Mouse (Mus musculus) forebrain, embryonic 13.5 days (tissue): Measurements from ENCODE around the gene Col26a1. TPM values are rescaled to one million over a fixed set of nuclear protein-coding genes. Genes with fewer than 3 reads are reported as not detected.
A peak's percentile ranks its signal among the peaks of the same experiment; 100 is the strongest.

Experiments
- ATAC-seq: fragments of 200-750 bp; cut with Nextera tagmentation; 2 replicates; pipeline ENCODE4 v1.8.0; 2017
- H3K27ac ChIP-seq: fragments of 300-500 bp; sonication (generic); 2 replicates; pipeline ENCODE4 v1.5.1; 2015; ENCODE audit warnings: inconsistent platforms, mild to moderate bottlenecking, moderate library complexity
- H3K27me3 ChIP-seq: fragments of 300-500 bp; sonication (generic); 2 replicates; pipeline ENCODE4 v1.6.1; 2015; ENCODE audit warnings: mild to moderate bottlenecking, inconsistent platforms
- H3K36me3 ChIP-seq: fragments of 300-500 bp; sonication (generic); 2 replicates; pipeline ENCODE4 v1.6.1; 2015; ENCODE audit warnings: mild to moderate bottlenecking, inconsistent platforms; ENCODE audit not compliant: poor library complexity, severe bottlenecking
- H3K4me1 ChIP-seq: fragments of 300-500 bp; sonication (generic); 2 replicates; pipeline ENCODE4 v1.6.1; 2015; ENCODE audit warnings: inconsistent platforms
- H3K4me2 ChIP-seq: fragments of 300-500 bp; sonication (generic); 2 replicates; pipeline ENCODE4 v1.6.1; 2015; ENCODE audit warnings: inconsistent platforms, mild to moderate bottlenecking, moderate library complexity
- H3K4me3 ChIP-seq: fragments of 300-500 bp; sonication (generic); 2 replicates; pipeline ENCODE4 v1.5.1; 2015; ENCODE audit warnings: mild to moderate bottlenecking, inconsistent platforms
- H3K9ac ChIP-seq: fragments of 300-500 bp; sonication (generic); 2 replicates; pipeline ENCODE4 v1.6.1; 2015; ENCODE audit warnings: mild to moderate bottlenecking, inconsistent platforms
- H3K9me3 ChIP-seq: fragments of 300-500 bp; sonication (generic); replicated peaks from 2 replicates; pipeline ENCODE4 v1.6.1; 2016; ENCODE audit warnings: inconsistent platforms
- WGBS: fragments of 180-500 bp; shearing (Covaris S2); methylation state at CpG from one replicate; pipeline ENCODE4 v1.1.7; 2015; 5-methylcytosine and 5-hydroxymethylcytosine counted together
- polyA plus RNA-seq: library from polyadenylated mRNA; unstranded; fragments of >200 nt; fragmentation: Nextera tagmentation; extraction: Ambion mirVana; gene quantifications from 2 replicates; pipeline ENCODE4 v1.2.1, GENCODE M21; 2015

Gene Col26a1
- polyA plus RNA-seq, 1 experiment from 2014 or later = 10.9 TPM

DNA sequence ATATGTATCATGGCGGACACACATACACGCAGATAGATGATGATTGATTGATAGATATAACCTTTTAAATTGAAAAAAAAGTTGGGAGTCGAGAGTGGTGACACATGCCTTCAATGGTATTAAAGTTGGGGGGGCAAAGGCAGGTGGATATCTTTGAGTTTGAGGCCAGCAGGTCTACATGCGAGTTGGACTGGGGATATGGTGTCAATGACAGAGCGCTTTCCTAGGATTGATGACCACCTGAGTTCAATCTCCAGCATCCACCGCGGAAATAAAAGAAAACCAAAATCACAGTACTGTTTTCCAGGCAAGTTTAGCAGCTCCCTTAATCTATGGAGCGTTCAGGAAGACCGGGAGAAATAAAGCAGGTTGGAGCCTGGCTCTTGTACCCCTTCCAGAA, 24.6 kb upstream of the Col26a1 start:
- peak; percentile 48 for ATAC-seq
- peaks cover 19% of the 10 kb centered on the region for H3K36me3 ChIP-seq
- peak overlapping the region; percentile 63 for H3K4me2 ChIP-seq
- peaks cover 14% of the 10 kb centered on the region for H3K4me1 ChIP-seq
- H3K9me3 ChIP-seq = no peaks in the 10 kb centered on the region
- no peak overlapping the region for H3K27ac ChIP-seq
- peak overlapping the region; percentile 49; the same call in 1 of the 2 replicates for H3K9ac ChIP-seq
- 43% methylated on average over 9 of the region's 9 CpGs for WGBS
- peak overlapping the region; percentile 56 for H3K4me3 ChIP-seq
- no peaks in the 10 kb centered on the region for H3K27me3 ChIP-seq

DNA sequence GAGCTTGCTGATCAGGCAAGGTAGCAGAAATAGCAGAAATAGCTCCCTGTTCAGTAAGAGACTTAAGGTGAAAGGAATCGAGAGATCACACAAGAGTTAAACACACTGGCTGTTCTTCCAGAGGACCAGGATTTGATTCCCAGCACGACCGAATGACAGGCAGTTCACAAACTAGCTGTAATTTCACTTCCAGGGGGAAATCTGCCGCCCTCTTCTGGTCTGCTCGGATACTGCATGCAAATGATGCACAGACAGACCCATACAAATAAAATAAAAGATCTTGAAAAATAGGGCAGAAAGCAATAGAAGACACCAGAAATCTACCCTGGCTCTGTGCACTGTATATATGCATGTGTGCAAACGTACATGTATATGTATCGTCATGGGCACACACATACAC, 22.6 kb upstream of the Col26a1 start:
- Histone ChIP-seq H3K36me3 (no peaks in the 10 kb centered on the region), H3K27me3 (no peaks in the 10 kb centered on the region), H3K9me3 (no peaks in the 10 kb centered on the region), H3K4me1 (peaks cover 14% of the 10 kb centered on the region), H3K9ac (no peak overlapping the region), H3K4me2 (no peak overlapping the region), H3K4me3 (no peak overlapping the region), H3K27ac (no peak overlapping the region)
- ATAC-seq = no peak
- WGBS = 50% methylated on average over 7 of the region's 7 CpGs

DNA sequence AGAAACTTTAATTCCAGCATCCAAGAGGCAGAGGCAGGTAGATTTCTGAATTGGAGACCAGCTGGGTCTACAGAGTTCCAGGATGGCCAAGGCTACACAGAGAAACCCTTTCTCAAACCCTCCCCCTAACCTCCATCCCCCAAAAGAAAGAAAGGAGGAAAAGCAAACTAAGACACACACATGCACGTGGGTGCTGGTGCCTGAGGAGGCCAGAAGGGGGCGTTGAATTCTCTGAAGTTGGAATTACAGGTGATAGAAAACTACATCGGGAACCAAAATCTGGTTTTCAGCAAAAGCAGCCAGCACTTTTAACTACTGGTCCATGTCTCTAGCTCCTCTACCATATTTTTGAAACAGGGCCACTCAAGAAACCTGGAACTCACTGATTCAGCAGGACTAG, 21.6 kb upstream of the Col26a1 start:
- no peak for ATAC-seq
- Histone ChIP-seq H3K4me2 (no peak overlapping the region), H3K4me1 (peaks cover 14% of the 10 kb centered on the region), H3K36me3 (no peaks in the 10 kb centered on the region), H3K27me3 (no peaks in the 10 kb centered on the region), H3K9ac (no peak overlapping the region), H3K9me3 (no peaks in the 10 kb centered on the region), H3K27ac (no peak overlapping the region), H3K4me3 (no peak overlapping the region)
- WGBS = 61% methylated on average over 3 of the region's 3 CpGs

DNA sequence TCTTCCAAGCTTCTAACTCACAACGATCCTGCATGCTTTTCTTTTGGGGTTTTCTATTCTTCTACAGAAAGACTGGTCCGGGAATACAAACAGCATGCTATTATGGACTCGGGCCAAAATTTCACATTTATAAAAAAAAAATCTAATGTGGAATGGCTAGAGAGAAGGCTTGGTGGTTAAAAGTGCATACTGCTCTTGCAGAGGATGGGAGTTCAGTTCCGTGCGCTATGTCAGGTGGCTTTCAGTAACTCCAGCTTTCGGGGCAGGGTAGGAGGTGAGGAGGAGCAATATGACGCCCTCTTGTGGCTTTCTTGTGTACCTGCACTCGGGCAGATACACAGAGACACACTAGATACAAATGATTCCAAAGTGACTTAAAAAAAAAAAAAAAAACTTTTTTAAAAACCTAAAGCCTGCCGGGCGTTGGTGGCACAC, 12.5 kb upstream of the Col26a1 start:
- Histone ChIP-seq H3K27ac (no peak overlapping the region), H3K4me3 (no peak overlapping the region), H3K36me3 (no peaks in the 10 kb centered on the region), H3K9ac (no peak overlapping the region), H3K4me2 (no peak overlapping the region), H3K9me3 (no peaks in the 10 kb centered on the region), H3K27me3 (no peaks in the 10 kb centered on the region), H3K4me1 (no peaks in the 10 kb centered on the region; the same call in 1 of the 2 replicates)
- 62% methylated on average over 10 of the region's 10 CpGs for WGBS
- no peak for ATAC-seq

DNA sequence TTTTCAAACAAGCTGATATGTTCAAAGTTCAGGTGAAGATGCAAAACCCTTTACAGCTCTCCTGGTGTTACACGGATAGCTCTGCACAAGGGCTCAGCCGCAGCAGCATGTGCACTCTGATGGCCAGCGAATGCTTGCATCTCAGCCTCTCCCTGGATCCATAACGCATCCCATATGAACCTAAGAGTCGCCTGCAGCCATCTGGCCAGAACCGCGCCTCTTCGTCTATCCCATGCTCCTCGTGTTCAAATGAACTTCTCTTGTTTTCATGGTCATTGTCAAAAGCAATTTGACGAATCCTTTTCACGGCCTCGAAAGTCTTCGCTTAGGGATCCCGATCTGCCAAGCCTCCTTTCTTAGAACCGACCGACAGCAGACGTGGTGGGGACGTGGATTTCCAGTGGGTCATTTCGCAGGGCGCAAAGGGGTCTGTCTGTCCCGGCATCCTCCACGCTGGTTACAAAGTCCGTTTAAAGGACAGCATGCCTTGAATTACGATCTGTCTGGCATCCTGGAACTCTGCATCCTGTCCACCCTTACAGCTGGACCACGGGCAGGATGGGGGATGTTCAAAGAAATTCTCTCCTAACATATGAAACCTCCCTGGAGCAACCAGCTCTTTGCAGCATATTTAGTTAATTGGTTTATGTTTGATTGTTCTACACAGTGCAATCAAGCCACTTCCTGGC, 12.0 kb upstream of the Col26a1 start:
- Histone ChIP-seq H3K36me3 (no peaks in the 10 kb centered on the region), H3K4me1 (no peaks in the 10 kb centered on the region), H3K27ac (no peak overlapping the region), H3K4me3 (no peak overlapping the region), H3K9me3 (no peaks in the 10 kb centered on the region), H3K4me2 (no peak overlapping the region), H3K27me3 (no peaks in the 10 kb centered on the region), H3K9ac (no peak overlapping the region)
- WGBS = 79% methylated on average over 25 of the region's 25 CpGs
- ATAC-seq = no peak

DNA sequence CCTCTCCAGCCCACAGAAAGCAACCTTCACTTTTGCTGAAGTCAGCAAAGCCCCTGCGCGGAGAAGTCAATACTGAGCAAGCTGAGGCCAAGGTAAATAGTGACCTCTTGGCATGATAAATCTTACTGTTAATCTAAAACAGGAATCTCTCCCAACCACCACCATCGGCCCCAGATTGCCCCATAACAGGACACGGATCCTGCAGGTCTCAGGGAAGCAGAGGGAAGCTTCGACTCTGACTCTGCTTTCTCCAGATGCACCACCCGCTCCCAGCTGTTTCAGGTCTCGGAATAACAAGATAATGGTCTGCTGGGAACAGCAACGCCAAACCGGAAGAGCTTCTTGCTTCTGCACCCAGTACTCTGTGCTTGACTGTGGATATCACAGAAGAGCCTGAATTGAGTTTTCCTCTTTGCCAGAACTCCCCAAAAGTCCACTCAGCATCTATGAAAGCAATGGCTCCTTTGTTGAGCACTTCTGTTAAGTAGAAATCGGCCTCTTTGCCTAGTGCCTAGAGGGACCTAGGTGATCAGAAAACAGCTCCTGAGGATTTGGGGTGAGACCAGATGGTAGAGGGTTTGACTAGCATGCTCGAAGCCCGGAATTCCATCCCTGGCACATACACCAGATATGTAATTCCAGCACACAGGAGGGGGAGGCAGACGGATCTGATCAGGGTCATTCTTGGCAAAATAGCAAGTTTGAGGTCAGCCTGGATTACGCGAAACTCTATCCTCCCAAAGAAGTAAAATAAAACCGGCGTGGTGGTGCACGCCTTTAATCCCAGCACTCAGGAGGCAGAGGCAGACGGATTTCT, 5.7 kb upstream of the Col26a1 start:
- no peaks in the 10 kb centered on the region for H3K36me3 ChIP-seq
- H3K4me1 ChIP-seq = no peaks in the 10 kb centered on the region
- H3K27ac ChIP-seq = no peak overlapping the region
- ATAC-seq = no peak
- WGBS = 74% methylated on average over 19 of the region's 19 CpGs
- peaks cover 15% of the 10 kb centered on the region for H3K27me3 ChIP-seq
- no peak overlapping the region for H3K9ac ChIP-seq
- H3K9me3 ChIP-seq = no peaks in the 10 kb centered on the region
- H3K4me3 ChIP-seq = no peak overlapping the region
- H3K4me2 ChIP-seq = no peak overlapping the region

DNA sequence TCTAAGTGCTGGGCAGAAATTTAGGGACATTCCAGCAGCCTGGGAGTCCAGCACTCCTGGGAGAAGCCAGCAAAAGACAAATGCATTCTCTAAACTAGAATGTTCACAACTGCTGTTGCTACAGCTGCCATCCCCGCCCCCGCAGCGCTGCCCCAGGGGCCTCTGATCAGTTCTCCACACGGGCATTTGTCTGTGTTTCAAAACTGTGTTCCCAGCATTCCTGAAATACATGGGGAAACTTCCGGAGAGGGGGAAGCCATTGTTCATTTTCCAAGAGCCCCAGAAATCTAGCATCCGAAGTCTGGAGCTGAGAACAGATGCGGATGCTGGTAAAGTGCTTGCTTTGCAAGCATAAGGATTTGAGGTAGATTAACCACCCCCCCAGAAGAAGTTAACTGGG, 3.9 kb upstream of the Col26a1 start:
- no peak overlapping the region; the same call in 1 of the 2 replicates for H3K9ac ChIP-seq
- H3K27ac ChIP-seq = no peak overlapping the region
- no peak for ATAC-seq
- no peaks in the 10 kb centered on the region for H3K36me3 ChIP-seq
- 36% methylated on average over 7 of the region's 7 CpGs for WGBS
- H3K4me3 ChIP-seq = no peak overlapping the region
- H3K27me3 ChIP-seq = peaks cover 33% of the 10 kb centered on the region
- H3K9me3 ChIP-seq = no peaks in the 10 kb centered on the region
- peaks cover 10% of the 10 kb centered on the region; the same call in 1 of the 2 replicates for H3K4me1 ChIP-seq
- no peak overlapping the region for H3K4me2 ChIP-seq

DNA sequence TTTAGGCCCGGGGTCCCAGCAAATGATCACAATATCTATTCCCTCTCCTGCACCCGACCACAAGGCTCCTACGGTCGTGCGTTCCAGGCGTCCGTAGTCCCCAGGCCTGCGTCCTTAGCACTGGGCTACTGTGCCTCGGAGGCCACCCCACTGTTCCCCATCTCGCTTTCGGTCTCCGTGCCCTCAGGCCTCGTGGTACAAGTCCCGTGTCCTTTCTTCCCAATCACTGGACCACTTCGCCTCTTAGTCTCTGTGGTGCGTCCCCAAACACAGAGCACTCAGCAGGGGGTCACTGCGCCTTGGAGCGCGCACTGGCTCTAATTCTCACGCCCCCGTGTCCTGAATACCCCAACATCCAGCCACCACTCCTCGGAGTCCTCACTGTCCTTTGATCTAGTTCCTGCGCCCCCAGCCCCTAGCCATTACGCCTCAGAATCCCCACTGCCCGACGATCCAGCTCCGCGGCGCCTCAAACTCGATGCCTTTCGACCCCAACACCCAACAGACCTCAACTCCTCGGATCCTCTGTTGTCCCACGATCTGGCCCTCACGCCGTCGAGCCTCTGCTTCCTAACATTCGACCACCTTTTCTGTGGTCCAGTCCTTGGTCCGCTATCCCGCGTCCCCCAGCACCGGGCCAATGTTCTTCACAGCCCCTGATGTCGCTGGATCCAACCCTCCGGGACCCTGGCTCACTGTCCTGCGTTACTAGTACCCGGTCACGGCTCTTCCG, 788 bp downstream of the Col26a1 start:
- Histone ChIP-seq H3K27me3 (peaks cover 39% of the 10 kb centered on the region), H3K4me1 (peaks cover 14% of the 10 kb centered on the region), H3K36me3 (no peaks in the 10 kb centered on the region), H3K27ac (no peak overlapping the region), H3K9ac (peak overlapping the region; percentile 73), H3K4me2 (peak overlapping the region; percentile 88), H3K4me3 (peak overlapping the region; percentile 49), H3K9me3 (no peaks in the 10 kb centered on the region)
- 2% methylated on average over 47 of the region's 47 CpGs for WGBS
- ATAC-seq = no peak

DNA sequence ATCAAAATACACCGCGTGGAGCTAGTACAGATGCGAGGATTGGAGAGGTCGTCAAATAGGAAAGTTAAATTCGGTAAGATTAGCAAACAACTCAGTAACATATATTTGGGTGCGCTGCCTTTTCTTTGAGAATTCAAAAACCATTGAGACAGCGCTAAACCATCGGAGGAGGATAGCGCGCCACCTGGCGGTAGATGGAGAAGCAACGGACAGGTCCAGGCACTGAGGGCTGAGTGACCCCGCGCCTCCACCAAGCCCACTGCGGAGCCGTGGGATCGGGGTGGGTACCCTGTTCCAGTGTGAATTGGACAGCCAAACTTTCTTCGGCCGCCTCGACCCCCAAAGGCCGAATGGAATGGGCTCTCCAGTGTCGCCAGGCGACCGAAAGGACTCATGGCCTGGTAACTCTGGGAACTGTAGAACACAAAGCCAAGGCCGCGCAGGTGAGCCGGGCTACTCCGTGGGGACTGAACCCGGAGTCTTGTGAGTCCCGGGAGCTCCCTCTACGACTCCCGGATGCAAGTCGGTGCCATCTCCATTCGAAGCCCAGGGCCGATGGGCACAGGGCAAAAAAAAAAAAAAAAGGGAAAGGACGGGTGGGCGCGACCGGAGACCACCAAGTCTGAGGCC, 1.5 kb downstream of the Col26a1 start:
- peak; percentile 74; the same call in 1 of the 2 replicates for ATAC-seq
- peak overlapping the region; percentile 88 for H3K4me2 ChIP-seq
- H3K27ac ChIP-seq = no peak overlapping the region
- peak overlapping the region; percentile 49 for H3K4me3 ChIP-seq
- no peaks in the 10 kb centered on the region for H3K9me3 ChIP-seq
- H3K9ac ChIP-seq = peak overlapping the region; percentile 73
- peaks cover 39% of the 10 kb centered on the region for H3K27me3 ChIP-seq
- H3K4me1 ChIP-seq = peaks cover 14% of the 10 kb centered on the region
- H3K36me3 ChIP-seq = no peaks in the 10 kb centered on the region
- 7% methylated on average over 39 of the region's 39 CpGs for WGBS

DNA sequence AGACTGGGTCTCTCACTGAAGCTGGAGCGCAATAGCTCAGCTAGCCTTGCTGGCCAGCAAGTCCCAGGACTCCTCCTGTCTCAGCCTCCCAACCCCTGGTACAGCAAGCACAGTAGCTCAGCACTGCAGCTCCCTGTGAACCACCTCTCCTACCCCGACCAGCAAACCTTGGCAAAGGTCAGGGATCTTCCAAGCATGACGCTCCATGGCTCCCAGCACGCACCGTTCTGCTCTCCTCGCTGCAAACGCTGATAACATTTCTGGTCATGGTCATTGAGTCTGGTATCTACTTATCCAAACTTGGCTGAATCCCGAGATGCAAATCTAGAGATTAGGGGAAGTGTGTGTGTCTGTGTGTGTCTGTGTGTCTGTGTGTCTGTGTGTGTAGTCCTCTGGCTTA, 2.9 kb downstream of the Col26a1 start:
- Histone ChIP-seq H3K27me3 (peaks cover 35% of the 10 kb centered on the region), H3K27ac (no peak overlapping the region), H3K9me3 (no peaks in the 10 kb centered on the region), H3K4me3 (no peak overlapping the region), H3K36me3 (no peaks in the 10 kb centered on the region), H3K4me2 (no peak overlapping the region), H3K9ac (no peak overlapping the region), H3K4me1 (peaks cover 14% of the 10 kb centered on the region)
- ATAC-seq = no peak
- WGBS = 87% methylated on average over 8 of the region's 8 CpGs

DNA sequence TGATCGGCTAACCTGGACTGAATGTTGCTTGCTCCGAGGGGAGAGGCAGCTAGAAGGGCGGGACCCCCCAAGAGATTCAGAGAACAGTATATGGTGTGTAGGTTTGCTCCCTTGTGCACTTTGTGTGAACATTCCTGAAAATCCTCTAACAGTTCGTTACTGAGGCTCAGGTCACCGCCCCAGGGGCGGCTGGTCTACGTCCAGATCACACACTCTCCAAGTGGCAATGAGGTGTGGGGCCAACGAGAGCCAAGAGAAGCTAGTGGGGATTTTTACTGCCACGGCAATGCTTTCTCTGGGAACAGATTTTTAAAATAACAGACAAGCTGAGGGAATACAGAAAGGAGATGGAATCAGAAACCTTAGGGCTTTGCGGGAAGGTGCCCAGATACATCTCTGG, 8.7 kb downstream of the Col26a1 start:
- no peaks in the 10 kb centered on the region for H3K27me3 ChIP-seq
- no peaks in the 10 kb centered on the region for H3K36me3 ChIP-seq
- no peak overlapping the region for H3K4me3 ChIP-seq
- H3K27ac ChIP-seq = no peak overlapping the region
- H3K9me3 ChIP-seq = no peaks in the 10 kb centered on the region
- no peaks in the 10 kb centered on the region for H3K4me1 ChIP-seq
- H3K9ac ChIP-seq = no peak overlapping the region
- ATAC-seq = no peak
- 79% methylated on average over 10 of the region's 10 CpGs for WGBS
- H3K4me2 ChIP-seq = no peak overlapping the region

DNA sequence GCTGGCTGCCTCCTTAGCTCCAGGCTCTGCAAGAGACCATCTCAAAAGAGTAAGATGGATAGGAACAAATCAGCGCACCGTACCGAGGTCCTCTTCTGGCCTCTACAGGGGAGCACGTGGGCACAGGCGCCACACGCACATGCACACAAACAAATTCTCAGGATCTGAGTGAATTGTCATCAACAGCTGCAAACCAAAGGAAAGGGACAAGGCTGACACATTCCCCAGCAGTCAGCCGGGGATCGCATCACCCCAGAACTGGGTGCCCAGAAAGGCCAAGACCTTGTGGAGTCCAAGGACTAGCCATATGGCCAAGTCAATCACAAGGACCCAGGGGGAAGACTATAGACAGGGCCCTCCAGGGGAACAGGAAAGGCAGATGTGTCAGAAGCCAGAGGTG, 10.6 kb downstream of the Col26a1 start:
- Histone ChIP-seq H3K4me2 (no peak overlapping the region), H3K4me1 (no peaks in the 10 kb centered on the region), H3K36me3 (no peaks in the 10 kb centered on the region), H3K27ac (no peak overlapping the region), H3K9me3 (no peaks in the 10 kb centered on the region), H3K27me3 (no peaks in the 10 kb centered on the region), H3K9ac (no peak overlapping the region), H3K4me3 (no peak overlapping the region)
- ATAC-seq = no peak
- 90% methylated on average over 8 of the region's 8 CpGs for WGBS
